In genomic region chr8:111538194-111538593, GRCm38 (mm10) we compare ENCODE assay signal across 8 mouse cellular contexts. TPM values are rescaled to one million over a fixed set of nuclear protein-coding genes. Genes with fewer than 3 reads are reported as not detected.
DNase-seq lines count a peak whose midpoint lies in the region; ATAC-seq and TF ChIP-seq lines count a peak whose summit lies in the region.

No protein-coding gene starts in this region.

- H3K9ac ChIP-seq in forebrain, embryonic 11.5 days (ENCODE audit: low read length) = peak overlapping the region; percentile 97
- peak overlapping the region; percentile 85; the same call in 1 of the 2 replicates for H3K9ac ChIP-seq in liver, postnatal 0 days (replicated peaks)
- no peak overlapping the region for H3K9ac ChIP-seq in stomach, embryonic 15.5 days

- peak overlapping the region; percentile 96 for H3K4me3 ChIP-seq in forebrain, embryonic 11.5 days (ENCODE audit: low read depth, low read length)
- H3K4me3 ChIP-seq in liver, postnatal 0 days (ENCODE audit: low read depth, low read length) = peak overlapping the region; percentile 76
- H3K4me3 ChIP-seq in stomach, embryonic 15.5 days (replicated peaks) = peak overlapping the region; percentile 94

- no peaks in the 10 kb centered on the region for H3K9me3 ChIP-seq in forebrain, embryonic 11.5 days (ENCODE audit: control insufficient read depth, low read length)
- no peaks in the 10 kb centered on the region for H3K9me3 ChIP-seq in liver, postnatal 0 days (ENCODE audit: low read length)
- no peaks in the 10 kb centered on the region for H3K9me3 ChIP-seq in stomach, embryonic 15.5 days

- no peak for ATAC-seq in CD4-positive, CD25-positive, alpha-beta regulatory T cell, adult 4 months
- no peak for ATAC-seq in forebrain, embryonic 11.5 days (replicated peaks; ENCODE audit: low FRiP score)
- no peak for ATAC-seq in liver, postnatal 0 days
- no peak for ATAC-seq in stomach, embryonic 15.5 days (ENCODE audit: insufficient read depth, low FRiP score, low read depth)

- peak overlapping the region; percentile 83 for H3K4me2 ChIP-seq in forebrain, embryonic 11.5 days (ENCODE audit: low read depth, low read length, severe bottlenecking)
- H3K4me2 ChIP-seq in liver, postnatal 0 days (ENCODE audit: low read depth, low read length) = peak overlapping the region; percentile 96
- peak overlapping the region; percentile 83 for H3K4me2 ChIP-seq in stomach, embryonic 15.5 days

- 14% methylated on average over 2 of the region's 2 CpGs for WGBS in forebrain, embryonic 11.5 days
- WGBS in liver, postnatal 0 days (ENCODE audit: insufficient replicate concordance) = 22% methylated on average over 2 of the region's 2 CpGs
- WGBS in stomach, embryonic 15.5 days = 12% methylated on average over 2 of the region's 2 CpGs

- H3K27me3 ChIP-seq in forebrain, embryonic 11.5 days (ENCODE audit: control insufficient read depth, insufficient read depth, low read length) = no peaks in the 10 kb centered on the region
- H3K27me3 ChIP-seq in liver, postnatal 0 days (ENCODE audit: insufficient read depth, low read length) = no peaks in the 10 kb centered on the region
- H3K27me3 ChIP-seq in stomach, embryonic 15.5 days (replicated peaks) = no peaks in the 10 kb centered on the region

- H3K27ac ChIP-seq in forebrain, embryonic 11.5 days (ENCODE audit: low read depth, low read length) = no peak overlapping the region
- H3K27ac ChIP-seq in liver, postnatal 0 days (ENCODE audit: low read depth) = peak overlapping the region; percentile 81
- no peak overlapping the region for H3K27ac ChIP-seq in stomach, embryonic 15.5 days

- TF ChIP-seq CTCF in liver, postnatal 0 days (IDR thresholded peaks at IDR 0.05; ENCODE audit: low read depth) = no peak

- H3K4me1 ChIP-seq in forebrain, embryonic 11.5 days (replicated peaks; ENCODE audit: control insufficient read depth, insufficient read depth, low read length) = peaks cover 18% of the 10 kb centered on the region
- peaks cover 23% of the 10 kb centered on the region; the same call in 1 of the 2 replicates for H3K4me1 ChIP-seq in liver, postnatal 0 days (ENCODE audit: insufficient read depth)
- H3K4me1 ChIP-seq in stomach, embryonic 15.5 days = peaks cover 31% of the 10 kb centered on the region

- TF ChIP-seq EP300 in liver, postnatal 0 days (IDR thresholded peaks at IDR 0.05; ENCODE audit: low read depth) = no peak

- H3K36me3 ChIP-seq in forebrain, embryonic 11.5 days (ENCODE audit: control insufficient read depth, insufficient read depth, low read length) = no peaks in the 10 kb centered on the region
- no peaks in the 10 kb centered on the region for H3K36me3 ChIP-seq in liver, postnatal 0 days (replicated peaks; ENCODE audit: insufficient read depth, low read length)
- no peaks in the 10 kb centered on the region for H3K36me3 ChIP-seq in stomach, embryonic 15.5 days

- peak; percentile 32 for DNase-seq in CD4-positive, CD25-positive, alpha-beta regulatory T cell, adult 2 months (ENCODE audit: low read depth, low spot score)
- peak; percentile 52 for DNase-seq in adipocyte (ENCODE audit: low spot score)
- no peak for DNase-seq in forebrain, embryonic 11.5 days (ENCODE audit: low spot score)
- DNase-seq in induced T-regulatory cell, adult 2 months (ENCODE audit: low read depth) = peak; percentile 54
- no peak for DNase-seq in liver, postnatal 0 days
- no peak for DNase-seq in gastrocnemius, postnatal 10 days

RNA-seq across cellular contexts. Expression of gene Znrf1, which starts 2.3 kb away (rescaled TPM):
- 10 to 100 TPM; 27.5 to 43.5 TPM for polyA plus RNA-seq in CD4-positive, CD25-positive, alpha-beta regulatory T cell, adult 4 months (2017; shearing (Covaris generic))
- 64.1 and 71.5 TPM in 2 replicates for polyA plus RNA-seq in forebrain, embryonic 11.5 days (2014; fragmentation: Nextera tagmentation; extraction: Ambion mirVana)
- polyA plus RNA-seq in liver, postnatal 0 days (2015; fragmentation: Nextera tagmentation; extraction: Ambion mirVana) = 6.3 and 7.2 TPM in 2 replicates
- polyA plus RNA-seq in stomach, embryonic 15.5 days (2015; fragmentation: Nextera tagmentation; extraction: Ambion mirVana) = 31.1 and 32.9 TPM in 2 replicates
- total RNA-seq in gastrocnemius, postnatal 10 days (2021) = 10 to 100 TPM; 58.7 to 68.7 TPM

RNA-seq across cellular contexts. Expression of gene Wdr59, which starts 16.3 kb away (rescaled TPM):
- polyA plus RNA-seq in CD4-positive, CD25-positive, alpha-beta regulatory T cell, adult 4 months (2017; shearing (Covaris generic)) = 1 to 10 TPM; 4.3 to 6.5 TPM
- polyA plus RNA-seq in forebrain, embryonic 11.5 days (2014; fragmentation: Nextera tagmentation; extraction: Ambion mirVana) = 3.4 and 3.7 TPM in 2 replicates
- polyA plus RNA-seq in liver, postnatal 0 days (2015; fragmentation: Nextera tagmentation; extraction: Ambion mirVana) = 0.77 and 0.92 TPM in 2 replicates
- polyA plus RNA-seq in stomach, embryonic 15.5 days (2015; fragmentation: Nextera tagmentation; extraction: Ambion mirVana) = 5.5 and 5.8 TPM in 2 replicates
- total RNA-seq in gastrocnemius, postnatal 10 days (2021) = 10 to 100 TPM in 1 of 2 experiments, 1 to 10 TPM in 1; 9.7 to 11.5 TPM

Comparison
In these comparisons a context has a peak if more than half of its experiments do, and no peak if none do; other contexts are left out.
1. DNase-seq: peak in CD4-positive, CD25-positive, alpha-beta regulatory T cell, adult 2 months (single experiment), adipocyte (single experiment) and induced T-regulatory cell, adult 2 months (single experiment); none in forebrain, embryonic 11.5 days (single experiment), liver, postnatal 0 days (single experiment) and gastrocnemius, postnatal 10 days (single experiment).
2. Peak in every context shown above with its lines, with median percentiles within 50 percentile points of each other: H3K4me2 ChIP-seq and H3K4me3 ChIP-seq.